Mouse (Mus musculus) retina, postnatal 1 day (tissue): ENCODE results near the gene Mob2.
A peak's percentile ranks its signal among the peaks of the same experiment; 100 is the strongest.

Experiments used
- DNase-seq: peaks from one replicate; pipeline ENCODE4 v3.0.0-alpha.2; 2012

Mob2 gene

GRCm38 (mm10) chr7:142079365-142079764 lies 18.5 kb upstream of the Mob2 start:
- DNase-seq, result no peak

GRCm38 (mm10) chr7:142077138-142077537 lies 16.3 kb upstream of the Mob2 start:
- DNase-seq, result peak; percentile 27

GRCm38 (mm10) chr7:142074146-142074886 lies 13.5 kb upstream of the Mob2 start:
- DNase-seq, result no peak

- DNase-seq, result no peak
Observed at GRCm38 (mm10) chr7:142071717-142072116, 10.9 kb upstream of the Mob2 start.

- DNase-seq, result no peak
Observed at GRCm38 (mm10) chr7:142071212-142071578, 10.3 kb upstream of the Mob2 start.

GRCm38 (mm10) chr7:142070458-142071211 lies 9.8 kb upstream of the Mob2 start:
- peak; percentile 82 for DNase-seq

- DNase-seq, result no peak
Observed at GRCm38 (mm10) chr7:142068429-142068828, 7.6 kb upstream of the Mob2 start.

- DNase-seq, result peak; percentile 28
Observed at GRCm38 (mm10) chr7:142060185-142060930, 507 bp downstream of the Mob2 start.

GRCm38 (mm10) chr7:142059024-142059423 lies 1.8 kb downstream of the Mob2 start:
- no peak for DNase-seq

- DNase-seq, result no peak
Observed at GRCm38 (mm10) chr7:142057121-142057520, 3.7 kb downstream of the Mob2 start.

- no peak for DNase-seq
Observed at GRCm38 (mm10) chr7:142056601-142057061, 4.2 kb downstream of the Mob2 start.

GRCm38 (mm10) chr7:142055431-142055830 lies 5.4 kb downstream of the Mob2 start:
- DNase-seq, result no peak

- DNase-seq, result no peak
Observed at GRCm38 (mm10) chr7:142050536-142050935, 10.3 kb downstream of the Mob2 start.

GRCm38 (mm10) chr7:142045932-142046331 lies 14.9 kb downstream of the Mob2 start:
- DNase-seq, result no peak

GRCm38 (mm10) chr7:142045344-142045743 lies 15.5 kb downstream of the Mob2 start:
- DNase-seq, result peak; percentile 26

GRCm38 (mm10) chr7:142040756-142041155 lies 20.1 kb downstream of the Mob2 start:
- DNase-seq, result no peak

- DNase-seq, result peak; percentile 66
Observed at GRCm38 (mm10) chr7:142037553-142038170, 23.2 kb downstream of the Mob2 start.

GRCm38 (mm10) chr7:142035048-142035811 lies 25.6 kb downstream of the Mob2 start:
- no peak for DNase-seq

GRCm38 (mm10) chr7:142034198-142034597 lies 26.7 kb downstream of the Mob2 start:
- DNase-seq, result no peak

- DNase-seq, result no peak
Observed at GRCm38 (mm10) chr7:142030073-142030472, 30.8 kb downstream of the Mob2 start.

GRCm38 (mm10) chr7:142025926-142026325 lies 34.9 kb downstream of the Mob2 start:
- no peak for DNase-seq

- DNase-seq, result no peak
Observed at GRCm38 (mm10) chr7:142025196-142025595, 35.7 kb downstream of the Mob2 start.
